Mouse (Mus musculus) kidney, postnatal 0 days (tissue): ENCODE results near the gene Ccn2. TPM values are rescaled to one million over a fixed set of nuclear protein-coding genes. Genes with fewer than 3 reads are reported as not detected.

Source experiments
- ATAC-seq: fragments of 200-750 bp; cut with Nextera tagmentation; replicated peaks from 2 replicates; pipeline ENCODE4 v1.8.0; 2017; ENCODE audit warnings: low read depth, moderate number of reproducible peaks, moderate TSS enrichment, moderate library complexity; ENCODE audit not compliant: low FRiP score
- DNase-seq: peaks from one replicate; pipeline ENCODE4 v3.0.0-alpha.2; 2016; ENCODE audit warnings: low spot score
- H3K27ac ChIP-seq: fragments of 300-500 bp; sonication (generic); 2 replicates; pipeline ENCODE4 v1.5.1; 2014; ENCODE audit warnings: mild to moderate bottlenecking
- H3K27me3 ChIP-seq: fragments of 300-500 bp; sonication (generic); 2 replicates; pipeline ENCODE4 v1.6.1; 2014; ENCODE audit warnings: low read length, mixed read lengths; ENCODE audit not compliant: insufficient read depth
- H3K36me3 ChIP-seq: fragments of 300-500 bp; sonication (generic); 2 replicates; pipeline ENCODE4 v1.6.1; 2014; ENCODE audit warnings: low read length, mixed read lengths; ENCODE audit not compliant: insufficient read depth
- H3K4me1 ChIP-seq: fragments of 300-500 bp; sonication (generic); replicated peaks from 2 replicates; pipeline ENCODE4 v1.6.1; 2014; ENCODE audit warnings: antibody characterized with exemption, low read length, mixed read lengths; ENCODE audit not compliant: insufficient read depth
- H3K4me2 ChIP-seq: fragments of 300-500 bp; sonication (generic); 2 replicates; pipeline ENCODE4 v1.6.1; 2014; ENCODE audit warnings: mild to moderate bottlenecking, low read length, moderate library complexity, mixed read lengths
- H3K4me3 ChIP-seq: fragments of 300-500 bp; sonication (generic); replicated peaks from 2 replicates; pipeline ENCODE4 v1.5.1; 2014; ENCODE audit warnings: low read depth, low read length
- H3K9ac ChIP-seq: fragments of 300-500 bp; sonication (generic); 2 replicates; pipeline ENCODE4 v1.6.1; 2014; ENCODE audit warnings: low read depth, low read length
- H3K9me3 ChIP-seq: fragments of 300-500 bp; sonication (generic); replicated peaks from 2 replicates; pipeline ENCODE4 v1.6.1; 2016; ENCODE audit warnings: low read length, inconsistent platforms, mixed read lengths
- CTCF ChIP-seq: IDR thresholded peaks from 2 replicates; pipeline ENCODE4 v1.5.1; 2016; ENCODE audit warnings: antibody characterized with exemption, low read depth, mild to moderate bottlenecking, moderate library complexity
- WGBS: fragments of 180-500 bp; shearing (Covaris S2); extraction: QIAGEN DNeasy Blood & Tissue Kit; methylation state at CpG from one replicate; pipeline ENCODE4 v1.1.7; 2014; 5-methylcytosine and 5-hydroxymethylcytosine counted together
- polyA plus RNA-seq: library from polyadenylated mRNA; unstranded; fragments of >200 nt; fragmentation: Nextera tagmentation; extraction: Ambion mirVana; gene quantifications from 2 replicates; pipeline ENCODE4 v1.2.1, GENCODE M21; 2015

Ccn2 gene
- polyA plus RNA-seq, 1 experiment from 2014 or later: 18.4 TPM

- DNase-seq (no peak), ATAC-seq (no peak)
- Histone ChIP-seq H3K4me1 (0 out of 2 replicates have a peak, but pooled peaks cover 11% of the 10 kb centered on the region), H3K27ac (no peak overlapping the region), H3K27me3 (no peaks in the 10 kb centered on the region), H3K4me2 (peak overlapping the region; percentile 73; the same call in 1 of the 2 replicates), H3K9ac (no peak overlapping the region), H3K36me3 (0 out of 2 replicates have a peak, but pooled peaks cover 4% of the 10 kb centered on the region), H3K9me3 (no peaks in the 10 kb centered on the region), H3K4me3 (no peak overlapping the region)
- 86% methylated on average over 6 of the region's 6 CpGs for WGBS
- no peak for TF ChIP-seq CTCF
Measured at GRCm38 (mm10) chr10:24598693-24599092, 3.5 kb downstream of the Ccn2 start.

- WGBS: 57% methylated on average over 5 of the region's 5 CpGs
- Histone ChIP-seq H3K9me3 (no peaks in the 10 kb centered on the region), H3K4me2 (no peak overlapping the region), H3K27ac (no peak overlapping the region), H3K4me3 (no peak overlapping the region), H3K4me1 (0 out of 2 replicates have a peak, but pooled peaks cover 11% of the 10 kb centered on the region), H3K27me3 (no peaks in the 10 kb centered on the region), H3K36me3 (0 out of 2 replicates have a peak, but pooled peaks cover 4% of the 10 kb centered on the region), H3K9ac (no peak overlapping the region)
- TF ChIP-seq CTCF: no peak
- no peak for ATAC-seq
- peak; percentile 56 for DNase-seq
Measured at GRCm38 (mm10) chr10:24599802-24600201, 4.6 kb downstream of the Ccn2 start.

GRCm38 (mm10) chr10:24603035-24603434, 7.8 kb downstream of the Ccn2 start:
- WGBS: 61% methylated on average over 2 of the region's 2 CpGs
- H3K4me3 ChIP-seq: no peak overlapping the region
- H3K4me2 ChIP-seq: no peak overlapping the region
- DNase-seq (no peak), ATAC-seq (no peak)
- H3K4me1 ChIP-seq: no peaks in the 10 kb centered on the region
- H3K27me3 ChIP-seq: no peaks in the 10 kb centered on the region
- H3K9me3 ChIP-seq: no peaks in the 10 kb centered on the region
- no peak overlapping the region for H3K9ac ChIP-seq
- no peak overlapping the region for H3K27ac ChIP-seq
- TF ChIP-seq CTCF: no peak
- no peaks in the 10 kb centered on the region for H3K36me3 ChIP-seq

GRCm38 (mm10) chr10:24603727-24604126, 8.5 kb downstream of the Ccn2 start:
- H3K27ac ChIP-seq: no peak overlapping the region
- no peak for DNase-seq
- no peak overlapping the region for H3K4me3 ChIP-seq
- H3K4me1 ChIP-seq: no peaks in the 10 kb centered on the region
- TF ChIP-seq CTCF: no peak
- no peak for ATAC-seq
- H3K9ac ChIP-seq: no peak overlapping the region
- H3K27me3 ChIP-seq: no peaks in the 10 kb centered on the region
- no peak overlapping the region for H3K4me2 ChIP-seq
- H3K9me3 ChIP-seq: no peaks in the 10 kb centered on the region
- no peaks in the 10 kb centered on the region for H3K36me3 ChIP-seq

GRCm38 (mm10) chr10:24609146-24609545, 13.9 kb downstream of the Ccn2 start:
- Histone ChIP-seq H3K36me3 (no peaks in the 10 kb centered on the region), H3K9ac (no peak overlapping the region), H3K27me3 (no peaks in the 10 kb centered on the region), H3K9me3 (no peaks in the 10 kb centered on the region), H3K4me2 (no peak overlapping the region), H3K27ac (no peak overlapping the region), H3K4me1 (no peaks in the 10 kb centered on the region), H3K4me3 (no peak overlapping the region)
- no peak for ATAC-seq
- DNase-seq: no peak
- no peak for TF ChIP-seq CTCF
- 94% methylated on average over 3 of the region's 3 CpGs for WGBS

GRCm38 (mm10) chr10:24609766-24610165, 14.5 kb downstream of the Ccn2 start:
- H3K4me1 ChIP-seq: no peaks in the 10 kb centered on the region
- no peak for TF ChIP-seq CTCF
- H3K9me3 ChIP-seq: no peaks in the 10 kb centered on the region
- H3K4me3 ChIP-seq: no peak overlapping the region
- 81% methylated on average over 9 of the region's 9 CpGs for WGBS
- H3K4me2 ChIP-seq: no peak overlapping the region
- ATAC-seq (no peak), DNase-seq (no peak)
- H3K27me3 ChIP-seq: no peaks in the 10 kb centered on the region
- no peak overlapping the region for H3K27ac ChIP-seq
- no peak overlapping the region for H3K9ac ChIP-seq
- H3K36me3 ChIP-seq: no peaks in the 10 kb centered on the region

GRCm38 (mm10) chr10:24614726-24615125, 19.5 kb downstream of the Ccn2 start:
- no peak overlapping the region for H3K27ac ChIP-seq
- no peaks in the 10 kb centered on the region for H3K4me1 ChIP-seq
- TF ChIP-seq CTCF: no peak
- DNase-seq (no peak), ATAC-seq (no peak)
- H3K36me3 ChIP-seq: no peaks in the 10 kb centered on the region
- no peak overlapping the region for H3K4me3 ChIP-seq
- 89% methylated on average over 4 of the region's 4 CpGs for WGBS
- H3K9me3 ChIP-seq: no peaks in the 10 kb centered on the region
- H3K27me3 ChIP-seq: no peaks in the 10 kb centered on the region
- no peak overlapping the region for H3K4me2 ChIP-seq
- no peak overlapping the region for H3K9ac ChIP-seq
